Mouse (Mus musculus): Measurements from ENCODE around the gene Limch1.

Limch1 gene

DNA sequence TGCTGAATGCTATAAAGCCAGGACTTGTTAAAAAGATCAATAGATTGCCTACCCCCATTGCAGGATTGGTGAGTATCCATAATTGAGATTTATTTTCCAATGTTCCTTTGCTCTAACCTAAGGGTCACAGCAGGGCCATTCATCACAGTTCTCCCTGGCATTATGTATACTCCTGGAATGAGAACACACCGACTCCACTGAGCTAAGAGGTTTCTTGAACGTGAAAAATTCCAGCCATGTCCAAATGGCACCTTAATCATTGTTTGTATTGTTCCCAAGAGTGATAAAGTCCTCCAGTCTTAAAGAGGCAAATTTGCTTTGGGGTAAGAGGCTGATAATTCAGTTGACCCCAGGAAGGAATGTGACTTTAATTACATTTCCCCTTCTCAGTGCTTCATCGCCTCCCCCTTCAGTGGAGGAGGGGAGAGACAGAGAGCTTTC is 136.3 kb downstream of the Limch1 start:
- no peak for DNase-seq (ENCODE audit: low spot score in 2 of 2)

DNA sequence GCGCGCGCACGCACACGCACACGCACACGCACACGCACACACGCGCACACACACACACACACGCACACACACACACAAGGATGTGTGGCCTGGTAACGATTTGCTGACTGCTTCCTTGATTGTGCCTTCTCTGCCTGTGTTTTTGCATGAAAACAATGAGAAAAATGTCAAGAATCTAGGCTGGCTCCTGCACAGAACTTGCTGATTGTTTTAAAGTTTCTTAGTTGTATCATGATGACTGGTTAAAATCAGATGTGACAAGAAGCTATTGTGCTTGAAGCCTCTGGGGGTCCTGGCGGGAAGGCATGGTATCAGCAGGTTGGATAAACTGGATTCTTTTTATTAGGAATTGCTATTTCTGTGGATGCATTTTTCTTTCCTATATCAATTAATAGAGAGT is 137.1 kb downstream of the Limch1 start:
- DNase-seq (ENCODE audit: low spot score in 2 of 2), result no peak

DNA sequence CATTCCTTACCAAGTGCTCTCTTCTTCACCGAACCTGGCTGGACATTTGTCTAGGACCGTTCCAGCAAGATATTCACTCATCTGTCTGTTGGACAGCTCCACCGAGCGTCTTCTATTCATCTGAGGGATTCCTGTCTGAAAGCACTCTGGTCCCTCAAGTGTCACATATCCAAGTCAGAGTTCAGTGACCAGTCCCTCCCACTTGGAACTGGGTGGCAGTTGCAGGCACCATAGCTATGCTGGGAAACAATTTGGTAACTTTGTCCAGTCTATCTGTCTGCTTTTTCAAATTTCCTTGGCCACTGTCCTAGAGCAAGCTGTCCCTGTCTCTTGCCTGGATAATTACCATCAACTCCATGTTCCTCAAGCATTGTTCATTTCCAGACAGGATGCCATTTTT is 138.9 kb downstream of the Limch1 start:
- DNase-seq (ENCODE audit: low spot score in 2 of 2), result no peak

DNA sequence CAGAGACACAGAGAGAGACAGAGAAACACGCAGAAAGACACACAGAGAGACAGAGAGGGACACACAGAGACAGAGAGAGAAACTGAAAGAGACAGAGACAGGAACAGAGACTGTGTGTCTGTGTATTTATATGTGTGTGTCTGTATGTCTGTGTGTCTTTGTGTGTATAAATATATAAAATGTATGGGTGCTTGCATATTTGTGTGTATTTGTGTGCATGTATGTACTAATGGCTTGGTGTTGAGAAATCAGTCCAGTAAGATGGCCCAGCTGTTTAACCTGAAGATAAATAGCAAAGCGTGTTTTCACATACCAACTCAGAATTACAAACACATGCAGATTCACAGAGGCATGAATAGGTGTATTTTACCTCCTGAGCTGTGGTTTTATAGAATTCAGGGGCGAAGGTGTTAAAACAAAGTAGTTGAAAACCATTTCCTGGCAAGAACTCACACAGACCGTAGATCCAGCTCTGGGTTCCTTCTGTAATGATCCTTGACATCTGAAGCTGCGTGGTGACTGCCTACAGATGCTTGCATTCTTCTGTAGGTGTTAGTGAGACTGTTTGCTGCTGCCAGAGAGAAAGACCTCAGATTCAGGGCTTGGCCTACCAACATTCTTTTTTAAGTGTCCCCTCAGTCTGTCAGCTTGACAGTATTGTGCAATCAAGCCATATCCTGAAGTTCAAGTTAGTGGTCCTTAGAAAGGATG is 140.9 kb downstream of the Limch1 start:
- no peak for DNase-seq (ENCODE audit: low spot score in 2 of 2)

- no peak for DNase-seq (ENCODE audit: low spot score in 2 of 2)
Measured at GRCm38 (mm10) chr5:66888061-66888460, 142.4 kb downstream of the Limch1 start.

DNA sequence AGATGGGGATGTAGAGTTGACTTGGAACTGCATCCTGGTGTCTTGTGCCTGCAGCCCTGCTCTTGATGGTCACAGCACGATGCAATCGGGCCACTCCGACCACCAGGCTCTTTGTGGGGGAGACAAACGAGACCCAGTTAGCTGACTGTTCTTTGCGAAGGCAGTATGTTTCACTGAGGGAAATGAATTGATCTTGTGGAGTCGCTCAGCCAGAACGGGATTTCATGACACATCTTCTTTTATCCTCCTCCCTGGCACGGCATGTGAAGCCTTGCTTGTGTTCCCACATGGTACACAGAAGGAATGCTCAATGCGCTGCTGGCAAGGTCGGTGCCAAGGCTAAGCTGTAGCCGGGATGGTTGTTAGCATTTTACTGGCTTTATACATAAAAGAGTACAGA is 143.7 kb downstream of the Limch1 start:
- no peak for DNase-seq (ENCODE audit: low spot score in 2 of 2)

- no peak for DNase-seq (ENCODE audit: low spot score in 2 of 2)
Measured at GRCm38 (mm10) chr5:66895440-66896120, 150.0 kb downstream of the Limch1 start.

DNA sequence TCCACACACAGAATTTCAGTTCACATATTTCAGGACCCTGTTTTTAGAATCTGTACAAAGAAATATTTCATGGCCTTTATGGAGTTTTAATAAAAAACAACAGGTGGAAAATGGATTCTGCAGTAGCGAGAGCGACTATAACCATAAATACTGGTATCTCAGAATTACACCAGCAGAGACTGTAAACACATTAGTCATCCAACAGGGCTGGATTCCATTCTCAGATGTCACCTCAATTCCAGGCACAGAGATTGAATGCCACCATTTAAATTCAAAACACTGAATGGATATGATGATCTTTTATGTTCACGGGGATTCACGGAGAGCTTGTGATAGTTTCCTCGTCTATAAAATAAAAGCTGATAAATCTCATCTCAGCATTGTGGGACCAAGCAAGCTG is 152.0 kb downstream of the Limch1 start:
- DNase-seq (ENCODE audit: low spot score in 2 of 2), result no peak

- DNase-seq (ENCODE audit: low spot score in 2 of 2), result no peak
Measured at GRCm38 (mm10) chr5:66898252-66898651, 152.6 kb downstream of the Limch1 start.

GRCm38 (mm10) chr5:66898811-66899430 is 153.3 kb downstream of the Limch1 start:
- no peak for DNase-seq (ENCODE audit: low spot score in 2 of 2)

DNA sequence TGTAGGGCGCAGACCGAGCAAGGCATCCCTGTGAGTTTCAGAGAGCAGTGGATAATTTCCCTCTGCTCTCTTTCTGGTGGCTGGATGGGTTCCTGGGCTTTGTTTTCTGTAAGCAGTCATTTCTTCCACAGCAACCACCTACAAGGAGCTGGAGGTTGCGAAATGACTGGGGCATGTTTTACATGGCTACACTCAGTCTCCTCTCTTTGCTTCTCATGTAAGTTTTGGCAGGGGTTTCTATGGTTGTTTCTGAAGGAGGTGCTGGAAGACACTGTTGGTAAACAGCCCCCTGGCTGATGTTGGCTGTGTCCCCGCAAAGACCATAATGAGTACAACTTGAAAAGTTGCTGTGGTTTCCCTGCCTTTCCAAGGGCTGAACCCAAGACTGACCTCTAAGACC is 155.5 kb downstream of the Limch1 start:
- no peak for DNase-seq (ENCODE audit: low spot score in 2 of 2)

DNA sequence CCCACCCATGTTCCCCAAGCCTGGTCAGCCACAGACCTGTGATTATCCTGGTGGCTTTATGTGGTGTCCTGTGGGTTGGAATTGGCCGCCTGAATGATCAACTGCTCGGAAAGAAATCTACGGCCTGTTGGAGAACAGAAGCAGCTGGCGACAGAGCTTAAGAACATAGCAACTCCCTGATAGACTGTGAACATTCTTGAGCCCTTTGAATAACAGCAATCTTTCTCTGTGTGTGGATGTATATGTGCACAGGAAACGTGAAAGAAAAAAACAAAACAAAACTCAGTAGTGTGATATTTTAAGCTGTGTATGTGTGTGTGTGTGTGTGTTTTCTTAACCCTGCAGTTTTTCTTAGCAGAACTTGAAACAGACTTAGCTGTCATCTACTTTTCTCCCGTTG is 159.2 kb downstream of the Limch1 start:
- DNase-seq (ENCODE audit: low spot score in 2 of 2), result no peak

DNA sequence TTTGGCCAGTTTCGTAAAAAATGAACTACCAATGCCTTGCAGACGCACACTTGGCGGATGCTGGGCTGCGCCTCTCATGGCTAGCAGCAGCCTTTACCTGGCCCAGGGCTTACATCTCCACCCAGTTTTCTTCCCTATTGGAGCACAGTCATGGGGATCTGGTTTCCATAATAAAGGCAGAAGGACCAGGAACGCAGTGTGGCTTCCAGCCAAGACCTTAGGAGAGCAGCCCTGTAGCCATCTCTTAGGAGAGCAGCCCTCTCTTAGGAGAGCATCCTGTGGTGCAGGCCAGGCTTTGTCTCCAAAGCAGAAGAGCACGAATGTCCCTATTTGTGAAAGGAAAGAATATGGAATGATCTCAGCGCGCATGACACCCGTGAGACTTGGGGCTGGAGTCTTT is 163.3 kb downstream of the Limch1 start:
- no peak for DNase-seq (ENCODE audit: low spot score in 2 of 2)

DNA sequence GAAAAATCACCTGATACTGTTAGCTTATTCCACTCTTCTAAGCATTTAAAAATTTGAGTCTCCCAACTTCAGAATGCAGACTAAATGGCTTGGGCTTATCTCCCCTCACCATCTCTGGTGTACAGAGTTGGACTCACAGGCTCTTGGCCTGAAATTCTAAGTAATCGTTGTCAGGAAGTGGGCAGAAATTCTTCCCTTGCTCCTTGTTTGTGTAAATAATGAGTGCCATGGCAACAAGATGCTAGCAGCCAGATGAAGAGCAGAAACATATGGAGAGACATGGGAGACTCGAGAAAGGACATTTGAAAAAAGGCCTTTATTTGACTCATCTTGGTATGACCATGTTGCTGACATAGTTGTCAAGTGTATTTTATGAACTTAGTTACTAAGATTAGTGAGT is 164.3 kb downstream of the Limch1 start:
- no peak for DNase-seq (ENCODE audit: low spot score in 2 of 2)

GRCm38 (mm10) chr5:66910610-66911009 is 165.0 kb downstream of the Limch1 start:
- DNase-seq (ENCODE audit: low spot score in 2 of 2), result no peak

DNA sequence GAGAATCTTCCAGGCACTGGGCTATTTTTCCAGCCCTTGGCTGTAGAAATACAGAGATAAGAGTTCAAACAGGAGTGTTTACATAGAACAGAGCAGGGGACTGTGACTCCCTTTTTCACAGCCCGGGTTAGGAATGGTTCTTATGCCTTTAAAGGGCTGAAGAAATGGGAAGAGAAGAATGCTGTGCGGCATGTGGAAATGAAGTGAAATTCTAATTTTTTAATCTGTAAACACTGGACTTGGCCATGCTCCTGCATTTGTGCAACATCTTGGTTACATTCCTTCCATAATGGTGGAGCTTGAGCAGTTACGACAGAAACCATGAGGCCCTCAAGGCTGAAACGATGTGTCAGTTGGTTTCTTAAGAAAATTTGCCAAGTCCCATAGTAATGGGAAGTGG is 165.4 kb downstream of the Limch1 start:
- DNase-seq (ENCODE audit: low spot score in 2 of 2), result no peak

- no peak for DNase-seq (ENCODE audit: low spot score in 2 of 2)
Measured at GRCm38 (mm10) chr5:66913791-66914190, 168.2 kb downstream of the Limch1 start.

GRCm38 (mm10) chr5:66917353-66918315 is 172.0 kb downstream of the Limch1 start:
- no peak for DNase-seq (ENCODE audit: low spot score in 2 of 2)

DNA sequence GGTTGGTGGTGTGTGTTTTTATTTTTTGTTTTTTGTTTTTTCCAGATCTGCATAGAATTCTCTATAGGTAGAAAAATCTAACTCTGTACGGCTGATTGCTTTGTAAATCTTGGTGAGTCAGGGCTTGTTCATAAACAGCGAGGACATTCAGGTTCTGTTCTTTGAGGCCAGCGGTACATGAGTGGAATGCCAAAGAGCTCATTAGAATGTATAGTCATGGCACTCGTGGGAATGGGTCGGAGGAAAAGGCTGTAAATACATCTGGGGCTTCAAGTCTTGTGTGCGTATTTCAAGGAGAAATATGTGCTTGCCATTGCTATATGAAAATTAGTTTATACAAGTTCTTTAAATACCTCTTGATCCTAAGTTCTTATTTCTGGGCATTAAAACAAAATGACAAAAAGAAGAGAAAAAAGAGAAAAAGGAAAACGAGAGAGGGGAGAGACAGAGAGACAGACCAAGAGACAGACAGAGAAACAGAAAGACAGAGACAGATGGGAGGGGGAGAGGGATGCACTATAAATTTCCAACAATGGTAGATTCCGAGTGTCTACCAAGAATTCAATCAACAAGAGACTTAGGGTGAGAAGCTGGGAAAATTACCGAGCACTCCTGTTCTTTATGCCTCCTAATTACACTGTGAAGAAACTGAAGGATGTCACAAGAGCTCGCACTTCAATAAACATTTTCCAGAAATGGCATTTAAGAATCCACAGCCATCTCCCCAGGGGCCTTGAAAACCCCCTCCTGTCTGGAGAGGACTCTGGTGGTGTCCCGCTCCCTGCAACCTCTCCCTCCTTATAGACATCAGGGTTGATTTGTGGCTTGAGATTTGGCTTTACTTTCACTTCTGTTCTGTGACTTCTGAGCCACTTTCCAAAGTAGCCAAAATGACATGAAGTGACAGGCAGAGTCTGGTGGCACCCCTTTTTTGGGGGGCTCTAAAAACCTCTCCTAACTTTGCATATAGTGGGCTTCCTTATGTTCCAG is 173.0 kb downstream of the Limch1 start:
- DNase-seq (ENCODE audit: low spot score in 2 of 2), result no peak

DNA sequence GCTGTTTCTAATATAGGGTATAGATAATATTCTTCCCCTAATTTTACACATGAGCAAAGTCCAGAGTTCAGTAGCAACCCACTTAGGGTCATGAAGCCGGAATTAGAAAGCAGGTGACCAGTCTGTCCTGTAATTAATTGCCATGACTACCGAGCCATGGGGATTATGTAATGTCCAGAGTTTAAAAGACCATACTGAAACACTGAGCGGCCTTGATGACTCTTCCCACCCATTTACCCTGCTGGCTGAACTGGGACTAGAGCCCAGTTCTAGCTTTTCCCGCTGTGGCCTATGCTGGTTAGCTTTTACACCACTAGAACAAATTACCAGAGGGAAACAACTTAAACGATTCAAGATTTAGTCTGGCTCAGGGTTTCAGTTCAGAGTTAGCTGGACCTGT is 177.0 kb downstream of the Limch1 start:
- no peak for DNase-seq (ENCODE audit: low spot score in 2 of 2)

DNA sequence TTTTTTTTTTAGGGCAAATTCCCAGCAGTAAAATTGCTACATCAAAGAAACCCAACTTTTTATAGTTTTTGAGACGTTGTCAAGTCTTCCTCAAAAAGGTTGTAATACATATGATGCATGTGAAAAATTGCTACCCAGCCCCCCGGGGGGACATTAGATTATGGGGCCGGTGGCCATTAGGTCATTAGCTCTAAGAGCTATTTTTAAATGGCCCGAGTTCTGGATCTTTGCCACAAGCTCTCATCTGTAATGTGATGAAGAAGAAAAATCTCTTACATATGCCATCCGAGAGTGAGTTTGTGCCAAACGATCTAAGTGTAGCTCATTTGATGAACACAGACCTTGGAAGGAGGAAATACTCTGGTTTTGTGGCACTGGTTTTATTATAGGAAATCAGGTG is 183.7 kb downstream of the Limch1 start:
- no peak for DNase-seq (ENCODE audit: low spot score in 2 of 2)

Data from natural killer cell, adult 2 months (primary cell).